Mouse (Mus musculus) testis, adult 2 months (tissue): ENCODE results near the gene Klrg1. TPM values are rescaled to one million over a fixed set of nuclear protein-coding genes. Genes with fewer than 3 reads are reported as not detected.
A peak's percentile ranks its signal among the peaks of the same experiment; 100 is the strongest.

Source experiments
- H3K27ac ChIP-seq: fragments of 200-500 bp; 2 replicates; pipeline ENCODE4 v1.5.1; 2012; ENCODE audit warnings: low read depth, low read length; ENCODE audit not compliant: control insufficient read depth, insufficient read depth
- H3K27me3 ChIP-seq: fragments of 200-500 bp; 2 replicates; pipeline ENCODE4 v1.6.1; 2012; ENCODE audit warnings: mild to moderate bottlenecking, low read length, moderate library complexity; ENCODE audit not compliant: control insufficient read depth, insufficient read depth
- H3K36me3 ChIP-seq: fragments of 200-500 bp; 2 replicates; pipeline ENCODE4 v1.6.1; 2012; ENCODE audit warnings: mild to moderate bottlenecking, low read length; ENCODE audit not compliant: control insufficient read depth, insufficient read depth
- H3K4me1 ChIP-seq: fragments of 200-500 bp; 2 replicates; pipeline ENCODE4 v1.6.1; 2012; ENCODE audit warnings: low read length; ENCODE audit not compliant: control insufficient read depth, insufficient read depth
- H3K4me3 ChIP-seq: fragments of 200-500 bp; 2 replicates; pipeline ENCODE4 v1.5.1; 2012; ENCODE audit warnings: low read depth, mild to moderate bottlenecking, low read length, moderate library complexity, mixed read lengths; ENCODE audit not compliant: control insufficient read depth
- CTCF ChIP-seq: fragments of 200-500 bp; IDR thresholded peaks from 2 replicates; pipeline ENCODE4 v1.5.1; 2012; ENCODE audit warnings: low read depth, mild to moderate bottlenecking, inconsistent platforms, low read length, moderate library complexity; ENCODE audit not compliant: control insufficient read depth, insufficient read depth, insufficient replicate concordance
- POLR2A ChIP-seq: fragments of 200-500 bp; IDR thresholded peaks from 2 replicates; pipeline ENCODE4 v1.6.1; 2012; ENCODE audit warnings: low read depth, mild to moderate bottlenecking, inconsistent platforms, low read length, moderate library complexity; ENCODE audit not compliant: control insufficient read depth
- polyA plus RNA-seq: library from polyadenylated mRNA; depleted of rRNA; stranded (reverse); fragments of >200 nt; gene quantifications from 2 replicates; pipeline ENCODE4 v1.2.3, GENCODE M21; 2012

Gene Klrg1
- polyA plus RNA-seq, 1 experiment: 0.16 TPM

DNA sequence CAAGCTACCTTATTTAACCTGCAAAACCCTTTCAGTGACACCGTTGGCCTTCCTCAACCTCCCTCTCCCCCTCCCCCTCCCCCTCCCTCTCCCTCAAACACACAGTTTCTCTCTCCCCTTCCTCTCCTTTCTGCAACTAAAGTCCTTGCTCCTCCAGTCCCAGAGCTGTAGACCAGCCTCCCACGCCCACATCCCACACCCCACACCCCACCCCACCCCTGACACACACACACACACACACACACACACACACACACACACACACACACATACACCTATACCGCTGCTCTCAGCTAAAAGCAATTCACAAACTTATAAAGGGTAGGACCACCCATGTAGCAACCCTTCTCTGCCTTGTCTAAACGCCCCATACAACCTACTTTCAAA is 15.5 kb upstream of the Klrg1 start:
- Histone ChIP-seq H3K36me3 (no peaks in the 10 kb centered on the region), H3K4me1 (no peaks in the 10 kb centered on the region), H3K27ac (no peak overlapping the region), H3K4me3 (no peak overlapping the region), H3K27me3 (no peaks in the 10 kb centered on the region)
- TF ChIP-seq POLR2A (no peak), CTCF (no peak)

DNA sequence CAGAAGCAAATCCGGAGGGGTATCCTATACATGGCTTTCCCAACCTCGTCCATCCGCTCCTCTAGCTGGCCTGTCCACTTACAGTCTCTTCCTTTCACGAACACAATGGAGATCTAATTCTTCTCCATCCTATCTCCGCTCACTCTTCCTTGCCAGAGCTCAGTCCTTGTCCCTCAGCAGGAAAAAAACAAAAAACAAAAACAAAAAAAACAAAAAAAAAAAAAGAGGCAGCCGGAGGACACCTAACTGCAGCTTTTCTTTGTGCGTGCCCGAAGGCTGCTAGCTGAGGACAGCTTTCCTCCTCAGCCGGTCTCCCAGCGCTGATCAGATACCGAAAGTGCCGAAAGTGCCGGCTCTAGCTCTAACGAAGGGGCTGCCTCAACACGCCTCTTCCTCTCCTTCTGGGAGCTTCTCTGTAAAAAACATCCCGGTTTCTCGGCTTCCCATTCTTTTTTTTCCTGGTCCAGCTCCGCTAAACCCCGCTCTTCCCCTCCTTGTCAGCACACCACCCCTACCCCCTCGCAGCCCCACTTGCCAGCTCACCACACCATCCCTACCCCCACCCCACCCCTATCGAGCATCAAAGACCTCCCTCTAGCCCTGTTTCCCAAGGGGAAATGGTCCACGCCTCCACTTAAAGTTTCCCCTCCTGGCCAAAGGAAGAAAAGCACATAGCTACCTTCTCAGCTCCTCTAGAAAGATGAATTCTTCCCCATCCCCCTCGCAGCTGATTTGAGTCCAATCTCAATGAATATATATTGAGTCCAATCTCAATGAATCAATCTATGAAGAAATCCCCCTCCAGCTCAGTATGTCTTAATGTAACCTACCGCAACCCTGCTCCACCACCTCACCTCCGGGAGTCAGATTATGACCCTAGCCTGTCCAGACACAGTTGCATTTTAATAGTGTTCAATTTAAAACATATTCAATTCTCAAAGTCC is 14.9 kb upstream of the Klrg1 start:
- no peak overlapping the region for H3K27ac ChIP-seq
- no peaks in the 10 kb centered on the region for H3K4me1 ChIP-seq
- H3K27me3 ChIP-seq: no peaks in the 10 kb centered on the region
- TF ChIP-seq POLR2A (no peak; the same call in 1 of the 2 replicates), CTCF (no peak)
- H3K36me3 ChIP-seq: no peaks in the 10 kb centered on the region
- peak overlapping the region; percentile 8 for H3K4me3 ChIP-seq

DNA sequence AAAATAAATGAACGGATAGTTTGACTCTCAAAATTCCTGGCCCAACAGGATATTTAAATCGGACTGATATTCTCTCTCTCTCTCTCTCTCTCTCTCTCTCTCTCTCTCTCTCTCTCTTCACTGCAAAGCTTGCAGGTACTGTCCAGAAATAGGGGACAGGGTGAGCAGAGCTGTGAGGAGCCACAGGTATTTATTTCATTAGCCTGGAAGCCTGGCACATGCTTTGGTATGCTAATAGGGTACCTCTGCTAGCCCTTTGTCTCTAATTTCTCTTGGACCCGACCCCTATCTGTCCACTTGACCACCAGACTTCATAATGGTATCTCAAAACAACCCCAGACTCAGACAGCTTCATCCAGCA is 14.2 kb upstream of the Klrg1 start:
- no peaks in the 10 kb centered on the region for H3K4me1 ChIP-seq
- H3K27ac ChIP-seq: no peak overlapping the region
- H3K4me3 ChIP-seq: peak overlapping the region; percentile 8; the same call in 1 of the 2 replicates
- TF ChIP-seq CTCF (no peak), POLR2A (no peak)
- H3K36me3 ChIP-seq: no peaks in the 10 kb centered on the region
- H3K27me3 ChIP-seq: no peaks in the 10 kb centered on the region

DNA sequence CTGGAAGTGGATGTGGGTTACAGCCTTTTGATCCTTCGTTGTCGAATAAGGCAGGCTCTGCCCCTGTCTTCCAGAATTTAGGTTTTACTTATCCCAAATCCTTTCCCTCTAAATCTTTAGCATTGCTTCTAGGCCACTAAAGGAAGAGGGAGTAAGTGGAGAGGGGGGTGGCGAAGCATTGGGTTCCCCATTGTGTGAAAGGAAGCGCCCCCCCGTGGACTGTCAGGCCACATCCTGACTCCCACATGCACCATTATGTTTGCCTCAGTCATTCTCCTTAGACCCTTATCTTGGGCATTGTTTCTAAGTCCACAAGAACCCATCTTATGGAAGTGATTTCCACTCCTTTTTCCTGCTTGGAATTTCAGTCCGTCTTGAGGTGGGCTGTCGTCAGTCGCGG is 12.6 kb upstream of the Klrg1 start:
- Histone ChIP-seq H3K36me3 (no peaks in the 10 kb centered on the region), H3K4me1 (no peaks in the 10 kb centered on the region), H3K27ac (no peak overlapping the region), H3K4me3 (peak overlapping the region; percentile 62), H3K27me3 (no peaks in the 10 kb centered on the region)
- TF ChIP-seq POLR2A: no peak
- no peak for TF ChIP-seq CTCF

DNA sequence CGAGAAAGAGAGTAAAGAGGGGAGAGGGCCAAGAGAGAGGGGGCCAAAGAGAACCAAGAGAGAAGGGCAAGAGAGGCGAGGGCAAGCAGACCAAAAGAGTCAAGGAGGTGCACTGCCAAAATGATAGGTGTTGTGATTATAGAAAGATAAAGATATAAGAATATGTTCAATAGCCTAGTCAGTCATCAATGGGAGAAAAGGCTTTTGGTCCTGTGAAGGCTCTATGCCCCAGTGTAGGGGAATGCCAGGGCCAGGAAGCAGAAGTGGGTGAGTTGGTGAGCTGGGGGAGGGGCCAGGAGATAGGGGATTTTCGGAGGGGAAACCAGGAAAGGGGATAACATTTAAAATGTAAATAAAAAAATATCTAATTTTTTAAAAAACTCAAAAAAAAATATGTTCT is 11.6 kb upstream of the Klrg1 start:
- Histone ChIP-seq H3K27ac (no peak overlapping the region), H3K4me1 (no peaks in the 10 kb centered on the region), H3K4me3 (no peak overlapping the region), H3K36me3 (no peaks in the 10 kb centered on the region), H3K27me3 (no peaks in the 10 kb centered on the region)
- TF ChIP-seq CTCF (no peak), POLR2A (no peak)

DNA sequence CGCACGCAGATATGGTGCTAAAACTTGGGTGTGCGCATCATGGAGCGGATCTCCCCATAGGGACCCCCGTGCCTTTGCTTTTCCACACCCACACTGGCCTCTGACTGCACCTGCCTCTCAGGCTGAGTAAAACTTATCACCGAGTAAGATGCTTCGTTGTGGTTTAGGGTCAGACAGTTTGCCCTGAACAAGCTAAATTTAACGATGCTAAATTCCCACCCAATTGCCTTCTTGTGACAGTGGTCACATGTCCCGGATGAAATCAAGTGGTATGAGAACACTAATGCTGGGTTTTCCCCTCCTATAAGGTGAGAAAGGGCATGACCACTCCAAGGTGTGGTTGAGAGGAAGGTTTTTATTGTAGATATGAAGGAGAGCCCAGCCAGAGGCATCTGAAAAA is 11.1 kb upstream of the Klrg1 start:
- H3K27me3 ChIP-seq: no peaks in the 10 kb centered on the region
- peak overlapping the region; percentile 5 for H3K4me3 ChIP-seq
- no peak overlapping the region for H3K27ac ChIP-seq
- no peaks in the 10 kb centered on the region for H3K4me1 ChIP-seq
- H3K36me3 ChIP-seq: no peaks in the 10 kb centered on the region
- TF ChIP-seq CTCF: no peak
- TF ChIP-seq POLR2A: no peak

DNA sequence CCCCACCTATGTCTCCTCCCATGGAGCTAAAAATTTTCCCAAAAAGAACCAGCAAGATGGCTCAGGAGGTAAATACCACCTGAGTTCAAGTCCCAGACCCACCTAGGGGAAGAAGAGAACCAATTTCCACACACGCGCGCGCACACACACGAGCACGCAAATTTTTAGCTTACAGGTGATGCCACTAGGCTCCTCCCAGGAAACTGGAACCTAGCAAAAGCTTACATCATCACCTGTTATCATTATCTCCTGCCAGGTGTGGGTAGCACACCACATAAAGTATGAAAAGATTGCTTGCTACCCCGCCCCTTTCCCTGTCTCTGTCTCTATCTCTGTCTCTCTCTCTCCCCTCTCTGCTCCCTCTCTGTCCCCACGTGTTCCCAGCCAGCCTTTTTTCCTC is 10.4 kb upstream of the Klrg1 start:
- Histone ChIP-seq H3K4me3 (peak overlapping the region; percentile 46), H3K4me1 (no peaks in the 10 kb centered on the region), H3K27me3 (no peaks in the 10 kb centered on the region), H3K27ac (no peak overlapping the region; the same call in 1 of the 2 replicates), H3K36me3 (no peaks in the 10 kb centered on the region)
- TF ChIP-seq POLR2A (no peak), CTCF (no peak)
